Mouse (Mus musculus) MEL (cell line): ENCODE results near the gene Kl.

Experiments
- CTCF ChIP-seq, 3 experiments: IDR thresholded peaks in 2 of 3; conservative IDR thresholded peaks in 1 of 3; 2 replicates each; pipeline ENCODE4 v1.5.1; 2011 to 2012; ENCODE audit warnings: low read length in 3 of 3, low read depth in 2 of 3, mild to moderate bottlenecking in 2 of 3, improper control_type of control experiment in 1 of 3, inconsistent platforms in 1 of 3, mixed read lengths in 1 of 3, moderate library complexity in 1 of 3; ENCODE audit not compliant: control insufficient read depth in 1 of 3, insufficient read depth in 1 of 3, poor library complexity in 1 of 3, severe bottlenecking in 1 of 3
- GATA1 ChIP-seq: IDR thresholded peaks from 2 replicates; pipeline ENCODE4 v1.6.1; 2011; ENCODE audit warnings: low read depth, low read length, improper control_type of control experiment
- POLR2A ChIP-seq, 2 experiments: IDR thresholded peaks; 2 replicates each; pipeline ENCODE4 v1.6.1; 2011 to 2012; ENCODE audit warnings: low read length in 2 of 2, mild to moderate bottlenecking in 2 of 2, control low read depth in 1 of 2, improper control_type of control experiment in 1 of 2, low read depth in 1 of 2, moderate library complexity in 1 of 2; ENCODE audit not compliant: control insufficient read depth in 1 of 2, insufficient read depth in 1 of 2, poor library complexity in 1 of 2
- POLR2AphosphoS2 ChIP-seq: IDR thresholded peaks from 2 replicates; pipeline ENCODE4 v1.6.1; 2011; ENCODE audit warnings: low read length, improper control_type of control experiment
- TAL1 ChIP-seq: IDR thresholded peaks from 2 replicates; pipeline ENCODE4 v1.6.1; 2012; ENCODE audit warnings: mild to moderate bottlenecking, inconsistent platforms, low read length, moderate library complexity, mixed read lengths

- no peak for TF ChIP-seq CTCF (IDR thresholded peaks at IDR 0.05 in 2 of 3, conservative IDR thresholded peaks at IDR 0.05 in 1 of 3; ENCODE audit: control insufficient read depth in 1 of 3, insufficient read depth in 1 of 3, low read depth in 2 of 3, low read length in 3 of 3, poor library complexity in 1 of 3, severe bottlenecking in 1 of 3)
- no peak for TF ChIP-seq POLR2AphosphoS2
- no peak for TF ChIP-seq GATA1
- no peak for TF ChIP-seq TAL1
- TF ChIP-seq POLR2A (IDR thresholded peaks at IDR 0.05; ENCODE audit: control insufficient read depth in 1 of 2, insufficient read depth in 1 of 2, low read depth in 1 of 2, low read length in 2 of 2, poor library complexity in 1 of 2), result no peak
Measured at GRCm38 (mm10) chr5:150906053-150907040, 46.1 kb upstream of the Kl start.
